Mouse (Mus musculus) ES-Bruce4 (cell line): ENCODE results near the gene Pcdh11x. TPM values are rescaled to one million over a fixed set of nuclear protein-coding genes. Genes with fewer than 3 reads are reported as not detected.
"Not testable (repeated sequence)": the region's sequence is repeated elsewhere in the genome, so short reads cannot be mapped to it uniquely, and the experiment has no call there.

Experiments used
- H3K27ac ChIP-seq: 2 replicates; pipeline ENCODE4 v1.5.1; 2012; ENCODE audit warnings: low read length, inconsistent platforms; ENCODE audit not compliant: insufficient read depth
- H3K27me3 ChIP-seq: 2 replicates; pipeline ENCODE4 v1.6.1; 2012; ENCODE audit warnings: mild to moderate bottlenecking, low read length, inconsistent platforms; ENCODE audit not compliant: control insufficient read depth, poor library complexity, insufficient read depth, severe bottlenecking
- H3K36me3 ChIP-seq: 2 replicates; pipeline ENCODE4 v1.6.1; 2012; ENCODE audit warnings: inconsistent platforms, mild to moderate bottlenecking, low read length, moderate library complexity; ENCODE audit not compliant: control insufficient read depth, poor library complexity, insufficient read depth, severe bottlenecking
- H3K4me1 ChIP-seq: one replicate; pipeline ENCODE4 v1.8.1; 2011; ENCODE audit warnings: low read length; ENCODE audit not compliant: control insufficient read depth, insufficient read depth
- H3K4me3 ChIP-seq: 2 replicates; pipeline ENCODE4 v1.5.1; 2011; ENCODE audit warnings: low read depth, mild to moderate bottlenecking, low read length
- H3K9ac ChIP-seq: 2 replicates; pipeline ENCODE4 v1.6.1; 2012; ENCODE audit warnings: low read depth, mild to moderate bottlenecking, inconsistent platforms; ENCODE audit not compliant: poor library complexity, severe bottlenecking
- H3K9me3 ChIP-seq: replicated peaks from 2 replicates; pipeline ENCODE4 v1.6.1; 2012; ENCODE audit warnings: mild to moderate bottlenecking, low read length, inconsistent platforms; ENCODE audit not compliant: control insufficient read depth, poor library complexity, insufficient read depth, severe bottlenecking
- CTCF ChIP-seq: IDR thresholded peaks from one replicate; pipeline ENCODE4 v1.8.1; 2011; ENCODE audit warnings: low read depth, low read length
- EP300 ChIP-seq: IDR thresholded peaks from 2 replicates; pipeline ENCODE4 v1.6.1; 2011; ENCODE audit warnings: low read depth, low read length; ENCODE audit not compliant: insufficient read depth
- POLR2A ChIP-seq: IDR thresholded peaks from one replicate; pipeline ENCODE4 v1.8.1; 2011; ENCODE audit warnings: low read length; ENCODE audit not compliant: insufficient read depth
- polyA plus RNA-seq: library from polyadenylated mRNA; stranded (reverse); fragments of >200 nt; gene quantifications from 2 replicates; pipeline ENCODE4 v1.2.4, GENCODE M21; 2011; ENCODE audit warnings: low read depth; ENCODE audit not compliant: missing spikeins, insufficient read depth, insufficient read length

The Pcdh11x gene
- polyA plus RNA-seq, 1 experiment: 0.54 TPM

DNA sequence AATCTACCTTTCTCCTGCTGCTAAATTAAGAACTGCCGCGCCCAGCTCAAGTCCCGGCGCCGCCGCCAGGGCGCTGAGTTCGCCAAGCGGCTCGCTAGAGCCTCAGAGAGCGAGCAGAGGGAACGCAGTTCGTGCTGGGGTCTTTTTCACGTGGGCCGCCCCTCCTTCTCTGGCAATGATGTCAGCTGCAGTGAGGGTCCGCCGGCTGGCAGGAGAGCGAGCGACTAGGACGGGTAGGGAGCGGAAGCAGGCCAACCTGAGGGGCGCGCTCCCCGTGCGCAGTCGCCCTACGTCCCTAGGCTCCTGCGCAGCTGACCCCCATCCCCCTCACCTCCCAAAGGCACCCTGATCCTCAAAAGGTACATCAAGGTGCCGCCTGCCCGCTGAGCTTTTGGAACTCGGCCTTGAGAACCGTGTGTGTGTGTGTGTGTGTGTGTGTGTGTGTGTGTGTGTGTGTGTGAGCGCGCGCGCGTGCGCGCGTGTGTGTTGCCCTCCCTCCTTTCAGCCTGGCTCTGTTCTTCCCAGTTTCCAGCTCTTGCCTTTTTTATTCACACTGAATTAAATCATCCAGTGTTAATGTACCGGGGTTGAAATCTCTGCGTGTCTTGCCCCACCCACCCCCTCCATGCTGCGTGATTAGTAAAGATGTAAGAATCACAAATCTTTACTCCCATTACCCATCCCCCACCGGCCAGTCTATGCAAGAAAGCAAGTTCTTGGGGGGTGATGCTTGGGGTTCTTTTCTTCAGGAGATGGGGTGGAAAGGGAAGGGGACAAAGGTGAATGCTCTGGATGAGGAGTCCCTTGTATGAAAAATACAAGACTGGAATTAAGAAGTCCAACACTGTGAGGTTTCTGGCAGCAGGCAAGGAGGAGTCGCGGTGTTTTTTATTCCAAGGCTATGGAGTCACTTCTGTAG is 3.0 kb downstream of the Pcdh11x start:
- no peak overlapping the region for H3K27ac ChIP-seq
- H3K36me3 ChIP-seq: no peaks in the 10 kb centered on the region
- peaks cover 2% of the 10 kb centered on the region; the same call in 1 of the 2 replicates for H3K27me3 ChIP-seq
- peak overlapping the region; percentile 91 for H3K4me3 ChIP-seq
- H3K9ac ChIP-seq: peak overlapping the region; percentile 36; the same call in 1 of the 2 replicates
- no peaks in the 10 kb centered on the region for H3K9me3 ChIP-seq
- TF ChIP-seq EP300 (no peak), POLR2A (no peak), CTCF (no peak)
- H3K4me1 ChIP-seq: no peaks in the 10 kb centered on the region

DNA sequence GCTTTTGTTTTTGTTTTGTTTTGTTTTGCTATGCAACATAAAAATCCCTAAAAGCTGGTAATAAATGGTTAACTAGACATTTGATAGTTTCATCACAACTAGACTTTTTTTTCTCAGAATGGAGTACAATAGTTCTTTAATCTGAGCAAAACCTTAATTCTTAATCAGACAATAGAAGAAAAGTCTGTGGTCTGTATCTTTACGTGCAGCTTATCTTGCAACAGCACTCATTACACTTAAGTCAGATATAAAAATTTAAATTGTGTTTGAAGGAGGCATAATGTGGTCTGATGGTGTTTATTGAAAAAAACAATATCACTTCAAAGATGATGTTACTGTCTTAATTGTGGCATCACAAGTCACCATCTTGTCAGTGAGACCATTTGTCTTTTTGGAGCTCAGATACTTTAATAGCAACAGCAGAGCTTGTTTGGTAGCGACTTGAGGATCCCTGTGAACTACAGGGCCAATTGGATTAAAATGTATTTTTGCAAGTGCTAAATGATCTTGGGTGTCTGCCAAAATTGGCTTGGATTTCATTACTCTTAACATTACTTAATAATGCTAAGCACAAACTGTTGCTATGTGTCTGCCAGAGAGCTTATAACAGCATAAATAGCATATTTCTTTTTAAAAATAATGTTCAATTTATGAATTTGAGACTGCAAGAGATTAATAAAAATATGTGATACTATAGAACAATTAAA is 11.6 kb downstream of the Pcdh11x start:
- Histone ChIP-seq H3K4me1 (no peaks in the 10 kb centered on the region), H3K27me3 (no peaks in the 10 kb centered on the region), H3K9me3 (no peaks in the 10 kb centered on the region), H3K4me3 (no peak overlapping the region), H3K36me3 (no peaks in the 10 kb centered on the region), H3K27ac (no peak overlapping the region), H3K9ac (no peak overlapping the region)
- no peak for TF ChIP-seq POLR2A
- TF ChIP-seq EP300: no peak
- no peak for TF ChIP-seq CTCF

DNA sequence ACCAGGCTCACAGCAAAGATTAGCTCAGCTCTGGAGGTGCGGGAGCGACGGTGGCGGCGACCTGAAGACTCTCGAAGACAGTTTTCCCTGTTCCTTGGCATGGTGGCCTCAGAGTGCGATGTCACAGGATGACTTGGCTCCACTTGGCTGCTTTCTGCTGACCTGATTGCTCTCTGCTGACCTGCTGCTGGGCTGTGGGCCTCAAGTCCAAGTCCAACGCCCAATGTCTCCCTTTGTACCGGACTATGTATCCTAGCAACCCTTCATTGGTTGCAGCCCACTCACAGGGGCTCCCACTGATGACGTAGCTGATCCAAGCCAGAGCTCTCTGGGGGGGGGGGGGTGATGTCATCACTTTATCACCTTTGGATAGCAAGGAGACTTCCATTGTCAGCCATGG is 22.9 kb downstream of the Pcdh11x start, which contains the start of gene H2afb3:
Gene H2afb3 (minus strand): TSS at position 101 of the 400 bp plus-strand sequence.
- H3K4me1 ChIP-seq, H3K4me3 ChIP-seq, H3K27ac ChIP-seq, H3K9ac ChIP-seq, H3K27me3 ChIP-seq, H3K9me3 ChIP-seq, H3K36me3 ChIP-seq: not testable (repeated sequence)

DNA sequence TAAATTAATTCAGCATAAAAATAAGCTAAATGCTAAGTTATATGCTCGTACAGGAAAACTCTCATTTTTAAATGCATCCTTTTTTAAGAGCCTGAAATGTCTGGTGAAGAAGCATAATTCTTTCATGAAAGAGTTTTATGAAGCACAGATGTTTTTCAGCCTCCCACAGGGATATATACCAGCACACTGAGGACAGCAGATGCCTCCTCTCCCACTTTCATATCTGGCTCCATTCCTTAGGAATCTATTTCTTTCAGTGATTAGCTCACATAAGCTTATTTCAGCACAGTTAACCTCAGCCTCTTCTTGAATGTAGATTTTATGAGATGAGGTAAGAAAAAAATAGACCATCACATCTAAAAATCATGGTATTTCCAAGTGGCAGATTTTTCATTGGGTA is 176.2 kb downstream of the Pcdh11x start:
- no peak overlapping the region for H3K9ac ChIP-seq
- no peaks in the 10 kb centered on the region for H3K9me3 ChIP-seq
- TF ChIP-seq CTCF: no peak
- no peak for TF ChIP-seq EP300
- TF ChIP-seq POLR2A: no peak
- H3K4me1 ChIP-seq: no peaks in the 10 kb centered on the region
- no peaks in the 10 kb centered on the region for H3K27me3 ChIP-seq
- no peaks in the 10 kb centered on the region for H3K36me3 ChIP-seq
- no peak overlapping the region for H3K27ac ChIP-seq
- no peak overlapping the region for H3K4me3 ChIP-seq

DNA sequence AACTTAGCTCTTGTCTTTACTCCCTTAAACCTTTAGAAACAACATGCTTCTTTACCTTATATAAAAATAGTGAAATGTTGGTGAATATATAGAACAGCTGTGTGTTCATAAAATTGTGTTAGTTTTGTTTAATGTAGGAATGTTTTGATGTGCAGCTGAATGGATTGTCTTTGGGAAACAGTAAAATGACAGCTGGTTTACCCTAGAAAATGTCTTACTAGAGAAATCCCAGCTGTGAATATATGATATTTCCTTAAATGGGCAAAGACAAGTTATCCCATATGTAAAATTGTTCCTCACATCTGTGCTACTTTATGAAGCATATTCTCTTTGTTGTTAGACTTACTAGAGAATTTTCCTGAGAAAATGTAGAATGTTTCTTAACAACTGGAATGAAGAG is 196.4 kb downstream of the Pcdh11x start:
- H3K4me3 ChIP-seq: no peak overlapping the region
- no peaks in the 10 kb centered on the region for H3K36me3 ChIP-seq
- H3K4me1 ChIP-seq: no peaks in the 10 kb centered on the region
- no peak overlapping the region for H3K9ac ChIP-seq
- no peaks in the 10 kb centered on the region for H3K27me3 ChIP-seq
- TF ChIP-seq CTCF: no peak
- H3K27ac ChIP-seq: no peak overlapping the region
- no peaks in the 10 kb centered on the region for H3K9me3 ChIP-seq

DNA sequence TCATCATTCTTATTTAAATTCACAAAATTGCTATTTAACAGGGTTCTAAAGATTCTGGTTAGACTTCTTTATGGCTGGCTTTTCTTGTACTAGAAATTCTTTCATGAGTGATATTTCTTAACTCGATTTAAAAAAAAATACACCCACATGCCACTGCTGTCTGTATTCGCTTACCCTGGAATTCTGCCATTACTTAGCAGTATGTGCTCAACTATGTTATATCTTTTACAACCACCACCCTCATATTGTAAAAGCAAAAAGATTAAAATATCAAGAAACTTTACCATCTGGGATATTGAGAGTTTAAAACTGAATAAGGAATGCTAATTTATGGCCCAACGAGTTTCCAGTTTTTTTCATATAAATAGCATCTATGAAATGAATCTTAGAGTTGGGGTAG is 234.9 kb downstream of the Pcdh11x start:
- no peak overlapping the region for H3K9ac ChIP-seq
- H3K9me3 ChIP-seq: no peaks in the 10 kb centered on the region
- no peaks in the 10 kb centered on the region for H3K36me3 ChIP-seq
- no peaks in the 10 kb centered on the region for H3K27me3 ChIP-seq
- H3K4me3 ChIP-seq: no peak overlapping the region
- H3K27ac ChIP-seq: no peak overlapping the region
- TF ChIP-seq CTCF (no peak), EP300 (no peak), POLR2A (no peak)
- H3K4me1 ChIP-seq: no peaks in the 10 kb centered on the region
